Mouse (Mus musculus) hindbrain, embryonic 16.5 days (tissue): ENCODE measurements around the gene Ifi35. TPM values are rescaled to one million over a fixed set of nuclear protein-coding genes. Genes with fewer than 3 reads are reported as not detected.

Experiments used
- ATAC-seq: fragments of 200-750 bp; cut with Nextera tagmentation; 2 replicates; pipeline ENCODE4 v1.8.0; 2017; ENCODE audit warnings: moderate TSS enrichment, moderate library complexity
- H3K27ac ChIP-seq: fragments of 300-500 bp; sonication (generic); 2 replicates; pipeline ENCODE4 v1.5.1; 2014; ENCODE audit warnings: low read depth, mild to moderate bottlenecking, control low read depth, low read length, moderate library complexity
- H3K27me3 ChIP-seq: fragments of 300-500 bp; sonication (generic); replicated peaks from 2 replicates; pipeline ENCODE4 v1.6.1; 2014; ENCODE audit warnings: low read length; ENCODE audit not compliant: control insufficient read depth, insufficient read depth
- H3K36me3 ChIP-seq: fragments of 300-500 bp; sonication (generic); 2 replicates; pipeline ENCODE4 v1.6.1; 2014; ENCODE audit warnings: mild to moderate bottlenecking, low read length, moderate library complexity, mixed read lengths; ENCODE audit not compliant: control insufficient read depth, insufficient read depth
- H3K4me1 ChIP-seq: fragments of 300-500 bp; sonication (generic); 2 replicates; pipeline ENCODE4 v1.6.1; 2014; ENCODE audit warnings: low read depth, low read length; ENCODE audit not compliant: control insufficient read depth, insufficient read depth
- H3K4me2 ChIP-seq: fragments of 300-500 bp; sonication (generic); 2 replicates; pipeline ENCODE4 v1.6.1; 2014; ENCODE audit warnings: mild to moderate bottlenecking, low read length, control low read depth, moderate library complexity
- H3K4me3 ChIP-seq: fragments of 300-500 bp; sonication (generic); 2 replicates; pipeline ENCODE4 v1.5.1; 2014; ENCODE audit warnings: mild to moderate bottlenecking, low read length, control low read depth, moderate library complexity
- H3K9ac ChIP-seq: fragments of 300-500 bp; sonication (generic); 2 replicates; pipeline ENCODE4 v1.6.1; 2014; ENCODE audit warnings: low read depth, mild to moderate bottlenecking, control low read depth, low read length, moderate library complexity
- H3K9me3 ChIP-seq: fragments of 300-500 bp; sonication (generic); 2 replicates; pipeline ENCODE4 v1.6.1; 2014; ENCODE audit warnings: mild to moderate bottlenecking, low read length, moderate library complexity; ENCODE audit not compliant: control insufficient read depth
- WGBS: fragments of 180-500 bp; shearing (Covaris S2); extraction: QIAGEN DNeasy Blood & Tissue Kit; methylation state at CpG from one replicate; pipeline ENCODE4 v1.1.7; 2014; 5-methylcytosine and 5-hydroxymethylcytosine counted together
- polyA plus RNA-seq: library from polyadenylated mRNA; unstranded; fragments of >200 nt; fragmentation: Nextera tagmentation; extraction: Ambion mirVana; gene quantifications from 2 replicates; pipeline ENCODE4 v1.2.1, GENCODE M21; 2015

The Ifi35 gene
- polyA plus RNA-seq, 1 experiment from 2014 or later, result 4.8 TPM

GRCm38 (mm10) chr11:101454702-101455101 is 6.5 kb downstream of the Ifi35 start:
- H3K27ac ChIP-seq, result peak overlapping the region; percentile 26; the same call in 1 of the 2 replicates
- peaks cover 15% of the 10 kb centered on the region for H3K36me3 ChIP-seq
- no peaks in the 10 kb centered on the region for H3K9me3 ChIP-seq
- H3K9ac ChIP-seq, result no peak overlapping the region
- no peak overlapping the region for H3K4me3 ChIP-seq
- ATAC-seq, result peak; percentile 67
- no peaks in the 10 kb centered on the region for H3K4me1 ChIP-seq
- H3K27me3 ChIP-seq, result no peaks in the 10 kb centered on the region
- WGBS, result 30% methylated on average over 6 of the region's 6 CpGs
- H3K4me2 ChIP-seq, result no peak overlapping the region

DNA sequence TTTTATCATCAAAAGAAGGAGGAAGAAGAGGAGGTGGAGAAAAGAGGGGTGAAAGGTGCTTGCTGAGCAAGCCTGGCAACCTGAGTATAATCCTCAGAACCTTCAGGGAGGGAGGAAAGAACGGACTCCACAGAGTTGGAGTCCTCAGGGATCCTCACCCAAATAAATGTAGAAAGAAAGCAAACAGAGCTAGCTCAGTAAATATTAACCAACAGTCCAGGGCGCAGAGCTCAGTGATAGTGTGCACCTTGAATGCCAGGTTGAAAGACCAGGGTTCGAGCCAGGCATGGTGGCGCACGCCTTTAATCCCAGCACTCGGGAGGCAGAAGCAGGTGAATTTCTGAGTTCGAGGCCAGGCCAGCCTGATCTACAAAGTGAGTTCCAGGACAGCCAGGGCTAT is 7.4 kb downstream of the Ifi35 start:
- H3K9ac ChIP-seq, result no peak overlapping the region
- H3K9me3 ChIP-seq, result no peaks in the 10 kb centered on the region
- no peak overlapping the region for H3K4me3 ChIP-seq
- no peaks in the 10 kb centered on the region for H3K4me1 ChIP-seq
- no peak for ATAC-seq
- H3K27me3 ChIP-seq, result no peaks in the 10 kb centered on the region
- peaks cover 25% of the 10 kb centered on the region for H3K36me3 ChIP-seq
- no peak overlapping the region for H3K27ac ChIP-seq
- H3K4me2 ChIP-seq, result no peak overlapping the region
- WGBS, result 89% methylated on average over 7 of the region's 7 CpGs

GRCm38 (mm10) chr11:101457631-101458030 is 9.4 kb downstream of the Ifi35 start:
- Histone ChIP-seq H3K36me3 (peaks cover 36% of the 10 kb centered on the region), H3K27me3 (no peaks in the 10 kb centered on the region), H3K27ac (no peak overlapping the region), H3K4me3 (no peak overlapping the region), H3K9ac (no peak overlapping the region), H3K4me1 (peaks cover 6% of the 10 kb centered on the region), H3K4me2 (no peak overlapping the region), H3K9me3 (no peaks in the 10 kb centered on the region)
- 93% methylated on average over 9 of the region's 9 CpGs for WGBS
- ATAC-seq, result no peak

DNA sequence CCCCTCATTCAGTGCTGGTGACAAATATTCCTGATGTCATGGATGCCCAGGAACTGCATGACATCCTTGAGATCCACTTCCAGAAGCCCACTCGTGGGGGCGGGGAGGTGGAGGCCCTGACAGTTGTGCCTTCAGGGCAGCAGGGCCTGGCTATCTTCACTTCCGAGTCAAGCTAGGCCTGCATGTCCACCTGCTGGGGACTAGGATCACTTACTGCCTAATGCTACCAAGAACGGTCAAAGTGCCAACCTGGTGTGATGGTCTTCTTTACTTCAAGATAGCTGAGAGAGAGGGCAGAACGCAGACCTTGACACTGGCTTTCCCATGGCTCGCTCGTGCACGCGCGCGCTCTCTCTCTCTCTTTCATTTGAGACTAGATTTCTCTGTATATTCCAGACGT is 10.0 kb downstream of the Ifi35 start:
- H3K9me3 ChIP-seq, result no peaks in the 10 kb centered on the region
- H3K27me3 ChIP-seq, result no peaks in the 10 kb centered on the region
- H3K9ac ChIP-seq, result no peak overlapping the region; the same call in 1 of the 2 replicates
- no peak overlapping the region for H3K4me2 ChIP-seq
- H3K4me1 ChIP-seq, result peaks cover 11% of the 10 kb centered on the region
- WGBS, result 85% methylated on average over 12 of the region's 12 CpGs
- H3K4me3 ChIP-seq, result no peak overlapping the region
- peaks cover 36% of the 10 kb centered on the region for H3K36me3 ChIP-seq
- no peak for ATAC-seq
- H3K27ac ChIP-seq, result no peak overlapping the region

- no peak; the same call in 1 of the 2 replicates for ATAC-seq
- H3K4me3 ChIP-seq, result no peak overlapping the region
- H3K4me1 ChIP-seq, result peaks cover 24% of the 10 kb centered on the region
- H3K27me3 ChIP-seq, result no peaks in the 10 kb centered on the region
- H3K4me2 ChIP-seq, result no peak overlapping the region
- no peaks in the 10 kb centered on the region for H3K9me3 ChIP-seq
- no peak overlapping the region for H3K9ac ChIP-seq
- 35% methylated on average over 6 of the region's 6 CpGs for WGBS
- peaks cover 36% of the 10 kb centered on the region for H3K36me3 ChIP-seq
- H3K27ac ChIP-seq, result no peak overlapping the region
These were observed 11.5 kb downstream of the Ifi35 start for GRCm38 (mm10) chr11:101459716-101460115.

GRCm38 (mm10) chr11:101460321-101460720 is 12.1 kb downstream of the Ifi35 start:
- peaks cover 36% of the 10 kb centered on the region for H3K36me3 ChIP-seq
- peaks cover 24% of the 10 kb centered on the region for H3K4me1 ChIP-seq
- no peaks in the 10 kb centered on the region for H3K27me3 ChIP-seq
- 91% methylated on average over 15 of the region's 15 CpGs for WGBS
- no peak for ATAC-seq
- H3K27ac ChIP-seq, result no peak overlapping the region
- no peak overlapping the region for H3K4me3 ChIP-seq
- no peak overlapping the region for H3K9ac ChIP-seq
- H3K4me2 ChIP-seq, result no peak overlapping the region
- H3K9me3 ChIP-seq, result no peaks in the 10 kb centered on the region

- no peak for ATAC-seq
- H3K4me1 ChIP-seq, result peaks cover 31% of the 10 kb centered on the region
- no peak overlapping the region for H3K4me2 ChIP-seq
- no peak overlapping the region for H3K4me3 ChIP-seq
- no peak overlapping the region for H3K9ac ChIP-seq
- peaks cover 36% of the 10 kb centered on the region for H3K36me3 ChIP-seq
- no peak overlapping the region for H3K27ac ChIP-seq
- H3K27me3 ChIP-seq, result no peaks in the 10 kb centered on the region
- H3K9me3 ChIP-seq, result no peaks in the 10 kb centered on the region
- 54% methylated on average over 14 of the region's 14 CpGs for WGBS
These were observed 13.9 kb downstream of the Ifi35 start for GRCm38 (mm10) chr11:101462141-101462540.

- ATAC-seq, result no peak
- H3K36me3 ChIP-seq, result peaks cover 34% of the 10 kb centered on the region
- H3K4me2 ChIP-seq, result peak overlapping the region; percentile 61
- H3K27ac ChIP-seq, result no peak overlapping the region
- no peak overlapping the region for H3K9ac ChIP-seq
- H3K27me3 ChIP-seq, result no peaks in the 10 kb centered on the region
- no peak overlapping the region for H3K4me3 ChIP-seq
- H3K4me1 ChIP-seq, result peaks cover 34% of the 10 kb centered on the region
- whole genome bisulfite sequencing, result 21% methylated on average over 13 of the region's 13 CpGs
- no peaks in the 10 kb centered on the region for H3K9me3 ChIP-seq
These were observed 14.6 kb downstream of the Ifi35 start for GRCm38 (mm10) chr11:101462583-101463440.

GRCm38 (mm10) chr11:101464211-101465100 is 16.2 kb downstream of the Ifi35 start, which contains the start of gene Rnd2:
Gene Rnd2, plus strand, starts transcription at chr11:101464999.
- H3K4me1 ChIP-seq, result peaks cover 41% of the 10 kb centered on the region
- peak within 1 kb of the TSS; percentile 94 for H3K4me3 ChIP-seq
- peak within 1 kb of the TSS; percentile 61 for H3K4me2 ChIP-seq
- H3K27me3 ChIP-seq, result no peaks in the 10 kb centered on the region
- 8% methylated on average over 12 of the region's 12 CpGs for WGBS
- peak within 1 kb of the TSS; percentile 94 for H3K27ac ChIP-seq
- H3K36me3 ChIP-seq, result peaks cover 23% of the 10 kb centered on the region
- ATAC-seq, result 0 out of 2 replicates have a peak, but pooled peaks have one; percentile 0
- H3K9me3 ChIP-seq, result no peaks in the 10 kb centered on the region
- H3K9ac ChIP-seq, result peak within 1 kb of the TSS; percentile 93
